Mouse (Mus musculus): Measurements from ENCODE around the gene Dusp8. TPM values are rescaled to one million over a fixed set of nuclear protein-coding genes. Genes with fewer than 3 reads are reported as not detected.

Dusp8 gene
- polyA plus RNA-seq, 1 experiment from 2014 or later, result 9.6 TPM

DNA sequence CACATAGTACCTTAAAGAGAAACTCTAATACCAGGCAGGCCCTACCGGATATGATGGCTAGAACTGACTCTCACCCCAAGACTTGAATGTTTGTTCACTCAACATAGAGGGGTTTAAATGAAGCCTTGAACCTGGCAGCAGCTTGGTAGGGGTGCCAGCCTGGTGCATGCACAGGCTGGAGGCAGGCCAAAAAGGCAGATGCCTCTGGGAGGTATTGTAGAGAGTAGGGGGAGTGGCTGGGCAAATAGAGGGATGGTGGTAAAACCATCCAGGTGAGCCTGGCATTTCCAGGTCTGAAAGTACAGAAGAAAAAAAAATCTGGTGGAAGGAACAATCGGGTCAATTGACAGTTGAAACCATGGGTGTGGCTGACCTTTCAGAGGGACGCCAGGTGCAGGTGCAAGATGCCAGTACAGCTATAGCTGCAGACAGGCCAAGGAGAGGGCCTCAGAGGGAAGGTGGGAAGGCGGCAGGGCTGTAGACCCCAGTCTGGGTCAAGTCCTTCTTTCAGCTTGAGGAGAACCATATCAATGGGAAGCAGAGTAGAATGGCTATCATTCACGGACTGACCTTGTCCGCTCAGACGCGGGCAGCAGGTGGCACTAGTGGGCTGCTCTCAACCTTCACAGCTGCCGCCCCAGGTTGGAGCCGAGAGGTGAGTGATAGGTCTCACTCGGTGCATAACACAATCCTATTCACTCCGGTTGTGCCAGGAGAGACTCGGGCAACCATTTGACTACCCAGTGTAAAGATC is 25.0 kb downstream of the Dusp8 start:
- H3K4me1 ChIP-seq (ENCODE audit: control insufficient read depth, insufficient read depth, low read length), result peaks cover 4% of the 10 kb centered on the region; the same call in 1 of the 2 replicates
- H3K27me3 ChIP-seq (ENCODE audit: control insufficient read depth, insufficient read depth, low read length), result peaks cover 7% of the 10 kb centered on the region
- no peaks in the 10 kb centered on the region for H3K36me3 ChIP-seq (ENCODE audit: control insufficient read depth, insufficient read depth, low read length)
- H3K4me2 ChIP-seq, result peak overlapping the region; percentile 54
- WGBS (ENCODE audit: insufficient replicate concordance), result 13% methylated on average over 13 of the region's 13 CpGs
- no peak overlapping the region for H3K27ac ChIP-seq (ENCODE audit: low read depth, low read length)
- H3K4me3 ChIP-seq (ENCODE audit: low read depth, low read length), result peak overlapping the region; percentile 10; the same call in 1 of the 2 replicates
- no peaks in the 10 kb centered on the region for H3K9me3 ChIP-seq (replicated peaks; ENCODE audit: control insufficient read depth, low read length)
- ATAC-seq (replicated peaks; ENCODE audit: insufficient number of reproducible peaks, low FRiP score, low TSS enrichment), result no peak; the same call in 1 of the 2 replicates
- no peak overlapping the region for H3K9ac ChIP-seq (ENCODE audit: low read depth, low read length)

DNA sequence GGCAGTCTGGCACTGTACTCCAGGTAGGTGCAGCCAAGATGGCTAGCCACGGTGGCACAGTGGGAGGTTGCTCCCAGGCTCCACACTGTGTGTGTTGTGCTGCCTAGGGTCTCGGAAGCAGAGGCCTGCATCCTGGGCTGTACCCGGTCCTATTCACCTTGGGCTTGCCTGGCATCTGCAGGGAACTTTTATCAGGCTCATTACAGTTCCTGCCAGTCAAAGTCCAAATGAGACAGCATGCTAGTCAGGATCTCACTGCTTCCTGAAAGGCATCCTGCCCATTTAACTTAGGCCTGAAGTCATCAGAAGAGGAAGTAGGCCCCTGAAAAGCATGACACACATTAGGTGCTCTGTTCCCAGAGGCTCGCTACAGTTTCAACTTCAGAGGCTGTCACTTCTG is 27.2 kb downstream of the Dusp8 start:
- Histone ChIP-seq H3K4me2 (no peak overlapping the region), H3K27ac (ENCODE audit: low read depth, low read length) (no peak overlapping the region), H3K9ac (ENCODE audit: low read depth, low read length) (no peak overlapping the region), H3K4me3 (ENCODE audit: low read depth, low read length) (no peak overlapping the region), H3K9me3 (replicated peaks; ENCODE audit: control insufficient read depth, low read length) (no peaks in the 10 kb centered on the region), H3K27me3 (ENCODE audit: control insufficient read depth, insufficient read depth, low read length) (peaks cover 4% of the 10 kb centered on the region; the same call in 1 of the 2 replicates), H3K36me3 (ENCODE audit: control insufficient read depth, insufficient read depth, low read length) (no peaks in the 10 kb centered on the region), H3K4me1 (ENCODE audit: control insufficient read depth, insufficient read depth, low read length) (peaks cover 4% of the 10 kb centered on the region; the same call in 1 of the 2 replicates)
- no peak for ATAC-seq (replicated peaks; ENCODE audit: insufficient number of reproducible peaks, low FRiP score, low TSS enrichment)
- 56% methylated on average over 4 of the region's 4 CpGs for WGBS (ENCODE audit: insufficient replicate concordance)

DNA sequence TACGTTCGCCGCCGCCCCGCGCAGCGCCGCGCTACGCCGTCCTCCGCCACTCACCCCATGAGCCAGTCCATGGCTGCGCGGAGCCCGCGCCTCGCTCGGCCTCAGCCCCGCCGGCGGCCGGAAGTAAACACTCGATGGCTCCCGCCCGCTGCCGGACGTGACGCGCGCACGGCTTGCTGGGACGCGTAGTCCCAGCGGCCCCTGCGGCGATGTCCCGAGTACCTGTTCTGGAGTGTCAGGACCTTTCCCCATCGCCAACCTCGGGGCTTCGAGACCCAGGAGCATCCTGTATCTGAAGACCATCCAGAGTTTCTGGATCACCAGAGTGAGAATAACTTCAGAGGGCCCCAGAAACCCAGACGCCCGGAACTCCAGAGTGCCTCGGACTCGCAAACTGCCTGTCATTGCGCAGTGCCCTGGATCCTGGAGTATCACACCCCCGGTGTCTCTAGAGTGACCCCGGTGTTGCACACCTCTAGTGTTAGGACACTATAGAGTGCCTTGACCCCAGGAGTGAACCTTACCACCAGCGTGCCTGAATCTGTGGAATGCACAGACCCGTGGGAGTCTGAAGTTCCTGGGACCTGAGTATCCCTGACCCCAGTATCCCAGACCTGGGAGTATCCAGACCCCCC is 34.6 kb downstream of the Dusp8 start, which contains the start of gene Mob2:
TSS of gene Mob2 (minus strand) at position 135 of the 635 bp plus-strand sequence.
- Histone ChIP-seq H3K9me3 (replicated peaks; ENCODE audit: control insufficient read depth, low read length) (no peaks in the 10 kb centered on the region), H3K4me3 (ENCODE audit: low read depth, low read length) (peak within 1 kb of the TSS; percentile 91), H3K36me3 (ENCODE audit: control insufficient read depth, insufficient read depth, low read length) (no peaks in the 10 kb centered on the region), H3K27me3 (ENCODE audit: control insufficient read depth, insufficient read depth, low read length) (no peaks in the 10 kb centered on the region), H3K4me2 (peak within 1 kb of the TSS; percentile 94), H3K4me1 (ENCODE audit: control insufficient read depth, insufficient read depth, low read length) (peaks cover 20% of the 10 kb centered on the region), H3K9ac (ENCODE audit: low read depth, low read length) (peak within 1 kb of the TSS; percentile 92), H3K27ac (ENCODE audit: low read depth, low read length) (peak within 1 kb of the TSS; percentile 69)
- WGBS (ENCODE audit: insufficient replicate concordance), result under 1% methylated on average over 49 of the region's 49 CpGs
- peak; percentile 90 for ATAC-seq (replicated peaks; ENCODE audit: insufficient number of reproducible peaks, low FRiP score, low TSS enrichment)

DNA sequence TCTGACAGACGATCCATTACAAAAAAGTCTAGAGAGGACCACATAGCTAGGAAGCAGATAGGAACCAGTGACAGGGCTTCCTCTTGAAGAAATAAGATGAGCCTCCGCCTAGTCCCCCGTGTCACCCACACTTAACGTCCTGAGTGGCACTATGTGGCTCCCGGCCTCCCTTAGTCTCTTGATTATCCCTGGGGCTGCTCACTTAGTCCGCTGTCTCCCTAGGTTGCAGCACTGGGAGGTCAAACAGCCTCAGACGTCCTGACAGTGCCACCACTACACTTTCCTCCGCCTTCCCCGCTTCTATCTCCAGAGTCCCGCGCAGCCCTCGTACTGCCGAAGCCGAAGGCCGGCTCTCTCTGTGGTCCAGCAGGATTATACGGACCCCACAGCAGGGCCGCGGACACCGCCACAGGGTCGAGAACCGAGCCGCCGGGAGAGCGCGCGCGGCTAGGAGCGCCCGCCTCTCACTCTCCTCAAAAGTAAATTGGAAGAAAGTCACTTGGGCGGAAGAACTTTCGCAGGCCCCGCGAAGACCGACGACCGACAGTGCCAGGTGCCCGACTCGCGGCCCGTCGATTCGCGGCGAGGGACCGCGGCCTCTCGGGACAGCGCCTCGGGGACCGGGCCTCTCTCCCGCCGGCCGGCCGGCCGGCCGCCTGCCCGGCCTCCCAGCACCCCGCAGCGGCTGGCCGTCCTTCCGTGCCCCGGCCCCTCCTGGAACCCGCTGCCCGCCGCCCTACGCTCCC is 35.3 kb downstream of the Dusp8 start:
- peak overlapping the region; percentile 94 for H3K4me2 ChIP-seq
- peaks cover 3% of the 10 kb centered on the region; the same call in 1 of the 2 replicates for H3K36me3 ChIP-seq (ENCODE audit: control insufficient read depth, insufficient read depth, low read length)
- no peak for ATAC-seq (replicated peaks; ENCODE audit: insufficient number of reproducible peaks, low FRiP score, low TSS enrichment)
- H3K9me3 ChIP-seq (replicated peaks; ENCODE audit: control insufficient read depth, low read length), result no peaks in the 10 kb centered on the region
- no peaks in the 10 kb centered on the region for H3K27me3 ChIP-seq (ENCODE audit: control insufficient read depth, insufficient read depth, low read length)
- H3K4me1 ChIP-seq (ENCODE audit: control insufficient read depth, insufficient read depth, low read length), result peaks cover 20% of the 10 kb centered on the region
- WGBS (ENCODE audit: insufficient replicate concordance), result 1% methylated on average over 63 of the region's 66 CpGs
- H3K27ac ChIP-seq (ENCODE audit: low read depth, low read length), result peak overlapping the region; percentile 69
- peak overlapping the region; percentile 92 for H3K9ac ChIP-seq (ENCODE audit: low read depth, low read length)
- H3K4me3 ChIP-seq (ENCODE audit: low read depth, low read length), result peak overlapping the region; percentile 91

DNA sequence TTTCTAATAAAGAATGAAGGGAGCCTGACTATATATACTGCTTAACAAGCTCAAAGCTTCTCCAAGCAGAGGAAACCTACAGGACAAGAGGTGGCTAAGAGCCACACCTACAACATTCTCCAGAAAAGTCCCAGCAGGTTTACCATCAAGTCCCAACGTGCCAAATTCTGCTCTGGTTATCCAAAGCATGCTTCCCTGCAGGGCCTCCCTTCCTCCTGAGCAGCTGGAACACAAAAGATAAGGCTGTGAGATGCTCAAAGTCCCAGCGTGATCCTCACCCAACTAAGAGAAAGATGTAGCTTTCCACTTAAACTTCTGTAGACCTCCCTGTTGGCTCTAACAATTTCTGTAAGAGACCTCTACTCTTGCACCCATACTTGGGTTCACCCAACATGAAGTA is 36.6 kb downstream of the Dusp8 start:
- WGBS (ENCODE audit: insufficient replicate concordance), result 46% methylated on average over 2 of the region's 2 CpGs
- peak overlapping the region; percentile 3 for H3K4me2 ChIP-seq
- no peak for ATAC-seq (replicated peaks; ENCODE audit: insufficient number of reproducible peaks, low FRiP score, low TSS enrichment)

DNA sequence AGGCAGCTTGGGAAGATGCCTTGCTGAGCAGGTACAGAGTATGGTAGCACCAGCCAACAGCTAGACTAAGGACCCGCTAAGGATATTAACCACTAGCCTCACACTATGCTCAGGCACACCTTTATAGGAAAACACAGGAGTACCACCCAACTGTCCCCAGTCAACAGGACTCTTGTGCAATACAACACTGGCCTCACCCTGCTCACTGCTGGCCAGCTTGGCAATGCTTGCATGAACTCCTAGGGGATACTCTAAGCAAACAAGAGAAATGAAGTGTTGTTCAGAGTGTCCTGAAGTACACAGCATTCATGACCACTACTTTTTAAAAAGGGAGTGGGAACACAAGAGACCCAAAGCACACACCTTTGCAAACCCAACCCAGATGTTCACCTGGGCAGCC is 38.5 kb downstream of the Dusp8 start:
- no peak overlapping the region for H3K9ac ChIP-seq (ENCODE audit: low read depth, low read length)
- H3K27me3 ChIP-seq (ENCODE audit: control insufficient read depth, insufficient read depth, low read length), result no peaks in the 10 kb centered on the region
- H3K4me3 ChIP-seq (ENCODE audit: low read depth, low read length), result no peak overlapping the region
- H3K4me1 ChIP-seq (ENCODE audit: control insufficient read depth, insufficient read depth, low read length), result peaks cover 20% of the 10 kb centered on the region
- WGBS (ENCODE audit: insufficient replicate concordance), result 89% methylated on average over 1 of the region's 1 CpGs
- H3K4me2 ChIP-seq, result no peak overlapping the region
- H3K27ac ChIP-seq (ENCODE audit: low read depth, low read length), result no peak overlapping the region
- H3K36me3 ChIP-seq (ENCODE audit: control insufficient read depth, insufficient read depth, low read length), result peaks cover 3% of the 10 kb centered on the region; the same call in 1 of the 2 replicates
- ATAC-seq (replicated peaks; ENCODE audit: insufficient number of reproducible peaks, low FRiP score, low TSS enrichment), result no peak
- H3K9me3 ChIP-seq (replicated peaks; ENCODE audit: control insufficient read depth, low read length), result no peaks in the 10 kb centered on the region

More for the DNA sequence above, 36.6 kb downstream of the Dusp8 start:
- Histone ChIP-seq H3K27ac (ENCODE audit: low read depth, low read length) (no peak overlapping the region), H3K4me3 (ENCODE audit: low read depth, low read length) (no peak overlapping the region), H3K9me3 (replicated peaks; ENCODE audit: control insufficient read depth, low read length) (no peaks in the 10 kb centered on the region), H3K27me3 (ENCODE audit: control insufficient read depth, insufficient read depth, low read length) (no peaks in the 10 kb centered on the region), H3K9ac (ENCODE audit: low read depth, low read length) (no peak overlapping the region), H3K4me1 (ENCODE audit: control insufficient read depth, insufficient read depth, low read length) (peaks cover 20% of the 10 kb centered on the region), H3K36me3 (ENCODE audit: control insufficient read depth, insufficient read depth, low read length) (peaks cover 3% of the 10 kb centered on the region; the same call in 1 of the 2 replicates)

DNA sequence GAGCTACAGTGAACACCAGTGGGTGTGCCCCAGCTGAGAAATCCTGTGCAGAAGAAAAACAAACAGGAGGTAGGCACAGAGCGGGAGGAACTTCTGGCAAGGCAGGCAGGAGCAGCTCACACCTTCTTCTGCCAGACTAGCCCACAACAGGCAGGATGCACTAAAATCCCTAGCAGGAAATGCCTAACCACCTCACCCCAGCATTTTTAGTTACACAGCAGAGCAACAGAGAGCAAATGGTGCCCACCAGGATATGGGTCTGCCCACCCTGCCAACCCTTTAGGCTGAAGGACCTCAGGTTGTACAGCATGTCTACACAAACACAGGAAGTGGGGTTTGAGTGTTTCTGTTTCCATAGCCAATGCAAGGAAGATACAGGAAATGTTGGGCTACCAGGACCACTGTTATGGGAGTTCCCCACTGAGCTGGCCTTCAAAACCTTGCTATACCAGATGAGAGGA is 39.0 kb downstream of the Dusp8 start:
- H3K4me1 ChIP-seq (ENCODE audit: control insufficient read depth, insufficient read depth, low read length), result peaks cover 19% of the 10 kb centered on the region
- no peak overlapping the region for H3K27ac ChIP-seq (ENCODE audit: low read depth, low read length)
- H3K9ac ChIP-seq (ENCODE audit: low read depth, low read length), result no peak overlapping the region
- no peak overlapping the region for H3K4me2 ChIP-seq
- peaks cover 3% of the 10 kb centered on the region; the same call in 1 of the 2 replicates for H3K36me3 ChIP-seq (ENCODE audit: control insufficient read depth, insufficient read depth, low read length)
- H3K4me3 ChIP-seq (ENCODE audit: low read depth, low read length), result no peak overlapping the region
- 64% methylated on average over 1 of the region's 1 CpGs for WGBS (ENCODE audit: insufficient replicate concordance)
- H3K9me3 ChIP-seq (replicated peaks; ENCODE audit: control insufficient read depth, low read length), result no peaks in the 10 kb centered on the region
- ATAC-seq (replicated peaks; ENCODE audit: insufficient number of reproducible peaks, low FRiP score, low TSS enrichment), result no peak
- H3K27me3 ChIP-seq (ENCODE audit: control insufficient read depth, insufficient read depth, low read length), result no peaks in the 10 kb centered on the region

DNA sequence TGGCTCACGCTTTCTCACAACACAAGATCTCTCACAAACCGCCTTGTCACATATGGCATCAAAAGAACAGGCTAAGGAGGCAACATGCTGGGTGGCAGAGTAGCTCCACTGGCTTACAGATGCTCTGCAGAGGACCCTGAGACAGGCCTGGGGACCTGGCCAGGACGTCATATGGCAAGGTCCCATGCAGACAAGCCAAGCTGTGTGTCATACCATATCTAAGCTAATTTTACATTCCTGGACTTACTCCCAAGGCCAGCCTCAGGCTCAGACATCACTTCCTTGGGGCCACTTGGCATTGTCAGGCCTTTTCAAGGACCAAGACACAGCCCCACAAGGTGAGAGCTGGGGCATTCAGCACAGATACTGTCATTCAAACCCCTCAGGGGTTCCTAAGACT is 40.2 kb downstream of the Dusp8 start:
- 91% methylated on average over 3 of the region's 3 CpGs for WGBS (ENCODE audit: insufficient replicate concordance)
- no peak for ATAC-seq (replicated peaks; ENCODE audit: insufficient number of reproducible peaks, low FRiP score, low TSS enrichment)
- H3K9ac ChIP-seq (ENCODE audit: low read depth, low read length), result no peak overlapping the region
- H3K36me3 ChIP-seq (ENCODE audit: control insufficient read depth, insufficient read depth, low read length), result peaks cover 3% of the 10 kb centered on the region; the same call in 1 of the 2 replicates
- peaks cover 15% of the 10 kb centered on the region for H3K4me1 ChIP-seq (ENCODE audit: control insufficient read depth, insufficient read depth, low read length)
- no peak overlapping the region for H3K27ac ChIP-seq (ENCODE audit: low read depth, low read length)
- no peaks in the 10 kb centered on the region for H3K9me3 ChIP-seq (replicated peaks; ENCODE audit: control insufficient read depth, low read length)
- no peak overlapping the region for H3K4me2 ChIP-seq
- no peaks in the 10 kb centered on the region for H3K27me3 ChIP-seq (ENCODE audit: control insufficient read depth, insufficient read depth, low read length)
- H3K4me3 ChIP-seq (ENCODE audit: low read depth, low read length), result no peak overlapping the region

Data from heart, embryonic 11.5 days (tissue).